Comparison of ENCODE assay signal across 21 mouse cellular contexts in genomic region chr13:63359393-63359792, GRCm38 (mm10).
DNase-seq lines count a peak whose midpoint lies in the region; ATAC-seq and TF ChIP-seq lines count a peak whose summit lies in the region.
"Had no signal": no experiment of that assay in that cellular context is flagged by ENCODE, and none has a peak within 500 bp of the region (broad histone marks: within the 10 kb centered on the region; RNA-seq: fewer than 3 reads in every experiment).

No protein-coding gene starts in this region.

- no peaks in the 10 kb centered on the region for H3K4me1 ChIP-seq in kidney, postnatal 0 days (replicated peaks; ENCODE audit: insufficient read depth, low read length)
- H3K4me1 ChIP-seq in lung, embryonic 15.5 days, result 0 out of 2 replicates have a peak, but pooled peaks cover 2% of the 10 kb centered on the region
- no peaks in the 10 kb centered on the region for H3K4me1 ChIP-seq in lung, postnatal 0 days (ENCODE audit: insufficient read depth, low read depth, low read length)
- H3K4me1 ChIP-seq: embryonic facial prominence, embryonic 15.5 days; forebrain, embryonic 10.5 days; forebrain, embryonic 12.5 days had no signal

- ATAC-seq in kidney, postnatal 0 days (replicated peaks; ENCODE audit: low FRiP score, low read depth), result no peak
- ATAC-seq in lung, embryonic 15.5 days (ENCODE audit: borderline replicate concordance, extremely low read depth, low FRiP score, low TSS enrichment), result peak; percentile 31; the same call in 1 of the 2 replicates
- peak; percentile 32; the same call in 1 of the 2 replicates for ATAC-seq in lung, postnatal 0 days
- ATAC-seq: forebrain, embryonic 14.5 days had no signal

- H3K4me2 ChIP-seq in kidney, postnatal 0 days (ENCODE audit: low read length), result no peak overlapping the region
- H3K4me2 ChIP-seq in lung, embryonic 15.5 days, result no peak overlapping the region
- H3K4me2 ChIP-seq in lung, postnatal 0 days (replicated peaks; ENCODE audit: low read depth, low read length), result no peak overlapping the region
- H3K4me2 ChIP-seq: embryonic facial prominence, embryonic 13.5 days; embryonic facial prominence, embryonic 15.5 days; forebrain, embryonic 12.5 days had no signal

- no peak overlapping the region for H3K4me3 ChIP-seq in kidney, postnatal 0 days (replicated peaks; ENCODE audit: low read depth, low read length)
- H3K4me3 ChIP-seq in lung, embryonic 15.5 days, result no peak overlapping the region
- H3K4me3 ChIP-seq in lung, postnatal 0 days (ENCODE audit: low read depth, low read length), result no peak overlapping the region
- H3K4me3 ChIP-seq: embryonic facial prominence, embryonic 13.5 days; embryonic facial prominence, embryonic 15.5 days; erythroblast, embryonic 14.5 days; forebrain, embryonic 10.5 days; forebrain, embryonic 12.5 days had no signal

- H3K9ac ChIP-seq in kidney, postnatal 0 days (ENCODE audit: low read depth, low read length), result no peak overlapping the region
- no peak overlapping the region for H3K9ac ChIP-seq in lung, embryonic 15.5 days
- H3K9ac ChIP-seq in lung, postnatal 0 days (replicated peaks; ENCODE audit: low read depth), result no peak overlapping the region
- H3K9ac ChIP-seq: embryonic facial prominence, embryonic 13.5 days; embryonic facial prominence, embryonic 15.5 days; forebrain, embryonic 12.5 days had no signal

- DNase-seq in kidney, postnatal 0 days (ENCODE audit: low spot score), result peak; percentile 56
- DNase-seq in kidney, postnatal 4 days, result no peak
- DNase-seq in lung, postnatal 14 days, result no peak
- DNase-seq in lung, postnatal 0 days (ENCODE audit: low spot score), result no peak
- no peak for DNase-seq in lung, adult 18-20 months
- DNase-seq: adrenal gland, adult 2 months; adrenal gland, postnatal 10 days; adrenal gland, postnatal 25 days; cerebellum, adult 11 months; cerebellum, adult 18-20 months; cerebellum, adult 8-10 months; cerebellum, adult 9-11 months; cerebellum, postnatal 14 days; cerebellum, postnatal 36 days had no signal

- peak; percentile 18; the same call in 1 of the 2 replicates for TF ChIP-seq EP300 in lung, postnatal 0 days (IDR thresholded peaks at IDR 0.05)

- no peaks in the 10 kb centered on the region for H3K27me3 ChIP-seq in kidney, postnatal 0 days (ENCODE audit: insufficient read depth, low read length)
- H3K27me3 ChIP-seq in lung, embryonic 15.5 days, result no peaks in the 10 kb centered on the region
- H3K27me3 ChIP-seq in lung, postnatal 0 days (replicated peaks; ENCODE audit: insufficient read depth, low read length), result no peaks in the 10 kb centered on the region
- H3K27me3 ChIP-seq: embryonic facial prominence, embryonic 13.5 days; embryonic facial prominence, embryonic 15.5 days; forebrain, embryonic 12.5 days had no signal

- H3K27ac ChIP-seq in kidney, postnatal 0 days, result no peak overlapping the region
- H3K27ac ChIP-seq in lung, embryonic 15.5 days, result no peak overlapping the region
- H3K27ac ChIP-seq in lung, postnatal 0 days (ENCODE audit: low read length), result no peak overlapping the region
- H3K27ac ChIP-seq: embryonic facial prominence, embryonic 13.5 days; embryonic facial prominence, embryonic 15.5 days; forebrain, embryonic 10.5 days; forebrain, embryonic 12.5 days had no signal

- no peak for TF ChIP-seq CTCF in kidney, postnatal 0 days (IDR thresholded peaks at IDR 0.05; ENCODE audit: low read depth)
- TF ChIP-seq CTCF in lung, postnatal 0 days (IDR thresholded peaks at IDR 0.05), result no peak

- H3K9me3 ChIP-seq in kidney, postnatal 0 days (replicated peaks; ENCODE audit: low read length), result no peaks in the 10 kb centered on the region
- no peaks in the 10 kb centered on the region for H3K9me3 ChIP-seq in lung, embryonic 15.5 days
- no peaks in the 10 kb centered on the region for H3K9me3 ChIP-seq in lung, postnatal 0 days (ENCODE audit: low read length)
- H3K9me3 ChIP-seq: embryonic facial prominence, embryonic 13.5 days; embryonic facial prominence, embryonic 15.5 days; forebrain, embryonic 10.5 days; forebrain, embryonic 12.5 days had no signal

- no peaks in the 10 kb centered on the region for H3K36me3 ChIP-seq in kidney, postnatal 0 days (ENCODE audit: insufficient read depth, low read length)
- no peaks in the 10 kb centered on the region for H3K36me3 ChIP-seq in lung, embryonic 15.5 days
- H3K36me3 ChIP-seq in lung, postnatal 0 days (ENCODE audit: insufficient read depth, low read length), result no peaks in the 10 kb centered on the region
- H3K36me3 ChIP-seq: embryonic facial prominence, embryonic 13.5 days; embryonic facial prominence, embryonic 15.5 days; forebrain, embryonic 10.5 days; forebrain, embryonic 12.5 days had no signal

- whole genome bisulfite sequencing in kidney, postnatal 0 days, result 74% methylated on average over 4 of the region's 4 CpGs
- 45% methylated on average over 4 of the region's 4 CpGs for WGBS in lung, embryonic 15.5 days
- WGBS in lung, postnatal 0 days, result 62% methylated on average over 4 of the region's 4 CpGs
